Mouse (Mus musculus): ENCODE measurements at regions not wholly inside any gene's neighbourhood (a gene's known extent, or its start where the extent isn't known, plus 50 kb on each side); places are given as distances from the start of the nearest gene placed in this dataset.

GRCm38 (mm10) chr11:19179290-19179689 lies 160.5 kb upstream of the Meis1 start:
- TF ChIP-seq ZC3H11A (IDR thresholded peaks at IDR 0.05; ENCODE audit: borderline replicate concordance, low read depth, low read length) (no peak), CHD2 (IDR thresholded peaks at IDR 0.05; ENCODE audit: low read depth, low read length) (no peak), MAFK (IDR thresholded peaks at IDR 0.05; ENCODE audit: insufficient read depth, low read depth, low read length) (no peak)

Data from ES-E14 (cell line).